Mouse (Mus musculus): ENCODE results near the gene Picalm. TPM values are rescaled to one million over a fixed set of nuclear protein-coding genes. Genes with fewer than 3 reads are reported as not detected.
"Not testable (repeated sequence)": the region's sequence is repeated elsewhere in the genome, so short reads cannot be mapped to it uniquely, and the experiment has no call there.

Gene Picalm
- total and polyA plus RNA-seq, 3 experiments = 62.8 to 377 (median 166) TPM

DNA sequence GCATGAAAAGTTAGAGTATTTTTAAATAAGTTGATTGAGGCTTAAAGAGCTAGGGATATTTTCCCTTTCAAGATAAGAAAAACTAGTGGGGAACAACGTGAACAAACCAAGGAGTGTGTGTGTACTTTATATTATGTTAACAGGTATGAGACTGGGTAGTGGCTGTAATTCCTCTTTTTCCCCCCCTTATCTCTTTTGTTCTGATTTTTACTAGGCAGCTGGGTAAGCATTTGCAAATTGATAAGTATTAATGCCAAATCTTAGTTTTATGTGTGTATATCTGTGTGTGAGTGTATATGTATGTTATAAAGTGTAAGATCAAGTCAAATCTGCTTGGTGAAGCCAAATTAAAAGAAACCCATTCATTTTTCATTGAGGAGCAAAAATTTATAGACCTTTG, 34.3 kb downstream of the Picalm start:
- H3K36me3 ChIP-seq (replicated peaks) = peaks cover 49% of the 10 kb centered on the region
- no peak for DNase-seq (ENCODE audit: low spot score)
- H3K4me1 ChIP-seq (ENCODE audit: insufficient read depth, low read depth, low read length) = peaks cover 26% of the 10 kb centered on the region
- no peak overlapping the region for H3K4me3 ChIP-seq (ENCODE audit: low read depth, low read length)
- no peak for ATAC-seq (ENCODE audit: extremely low read depth, insufficient number of reproducible peaks, low FRiP score, poor library complexity, severe bottlenecking)
- no peaks in the 10 kb centered on the region for H3K27me3 ChIP-seq (ENCODE audit: insufficient read depth, low read length)
- TF ChIP-seq GATA1 (IDR thresholded peaks at IDR 0.05; ENCODE audit: borderline replicate concordance, low read length) = no peak
- TF ChIP-seq CTCF (IDR thresholded peaks at IDR 0.05; ENCODE audit: low read depth, low read length) = no peak
- TF ChIP-seq GATA2 (IDR thresholded peaks at IDR 0.05; ENCODE audit: borderline replicate concordance, low read depth, low read length) = no peak
- no peak for TF ChIP-seq POLR2AphosphoS5 (IDR thresholded peaks at IDR 0.05; ENCODE audit: insufficient replicate concordance, low read depth, low read length)
- no peak for TF ChIP-seq TAL1 (conservative IDR thresholded peaks at IDR 0.05; ENCODE audit: low read depth, low read length)
- no peaks in the 10 kb centered on the region for H3K9me3 ChIP-seq (replicated peaks)

DNA sequence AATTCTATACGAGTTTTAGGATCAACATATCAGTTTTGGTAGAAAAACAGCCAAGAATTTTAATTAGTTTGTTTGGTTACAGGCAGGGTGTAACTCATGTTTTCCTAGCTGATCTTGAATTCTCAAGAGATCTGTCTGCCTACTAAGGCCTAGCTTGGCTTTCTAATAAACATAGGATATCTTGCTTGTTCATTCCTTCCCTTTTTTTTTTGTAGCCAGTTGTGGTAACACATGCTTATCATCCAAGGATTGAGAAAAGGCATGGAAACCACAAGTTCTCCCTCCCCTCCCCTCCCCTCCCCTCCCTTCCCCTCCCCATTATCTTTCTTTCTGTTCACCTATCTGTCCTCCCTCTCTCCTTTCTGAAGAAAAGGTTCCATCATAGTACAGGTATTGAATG, 36.0 kb downstream of the Picalm start:
- no peaks in the 10 kb centered on the region for H3K27me3 ChIP-seq (ENCODE audit: insufficient read depth, low read length)
- TF ChIP-seq TAL1 (conservative IDR thresholded peaks at IDR 0.05; ENCODE audit: low read depth, low read length) (peak; percentile 27; the same call in 1 of the 2 replicates), GATA2 (IDR thresholded peaks at IDR 0.05; ENCODE audit: borderline replicate concordance, low read depth, low read length) (no peak)
- H3K4me1 ChIP-seq (ENCODE audit: insufficient read depth, low read depth, low read length) = peaks cover 26% of the 10 kb centered on the region
- ATAC-seq (ENCODE audit: extremely low read depth, insufficient number of reproducible peaks, low FRiP score, poor library complexity, severe bottlenecking) (peak; percentile 75), DNase-seq (ENCODE audit: low spot score) (peak; percentile 2)
- no peaks in the 10 kb centered on the region for H3K9me3 ChIP-seq (replicated peaks)
- H3K36me3 ChIP-seq (replicated peaks) = peaks cover 43% of the 10 kb centered on the region
- H3K4me3 ChIP-seq (ENCODE audit: low read depth, low read length) = no peak overlapping the region

DNA sequence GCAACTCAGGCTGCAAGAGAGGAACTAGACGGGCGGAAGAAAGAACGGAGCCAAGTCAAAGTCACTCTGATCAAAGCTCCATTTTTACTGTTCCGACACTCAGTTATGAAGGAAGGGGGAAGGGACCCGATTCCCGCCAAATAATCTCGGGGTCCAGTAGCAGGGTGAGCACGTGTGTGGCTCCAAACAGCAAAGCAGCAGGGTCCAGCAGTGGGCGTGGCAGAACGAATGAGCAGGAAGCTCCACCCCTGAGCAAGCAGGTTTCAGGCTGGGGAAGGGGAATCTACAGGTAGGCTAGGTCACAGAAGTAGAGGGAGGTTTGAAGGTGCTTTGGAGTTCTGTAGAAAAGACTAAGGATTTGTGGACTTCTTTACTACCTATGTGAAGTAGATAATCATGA, 37.8 kb downstream of the Picalm start:
- not testable (repeated sequence) for DNase-seq (ENCODE audit: low spot score); H3K27me3 ChIP-seq (ENCODE audit: insufficient read depth, low read length); H3K9me3 ChIP-seq (replicated peaks); H3K4me3 ChIP-seq (ENCODE audit: low read depth, low read length); ATAC-seq (ENCODE audit: extremely low read depth, insufficient number of reproducible peaks, low FRiP score, poor library complexity, severe bottlenecking)
- peaks cover 33% of the 10 kb centered on the region for H3K36me3 ChIP-seq (replicated peaks)
- peaks cover 26% of the 10 kb centered on the region for H3K4me1 ChIP-seq (ENCODE audit: insufficient read depth, low read depth, low read length)

DNA sequence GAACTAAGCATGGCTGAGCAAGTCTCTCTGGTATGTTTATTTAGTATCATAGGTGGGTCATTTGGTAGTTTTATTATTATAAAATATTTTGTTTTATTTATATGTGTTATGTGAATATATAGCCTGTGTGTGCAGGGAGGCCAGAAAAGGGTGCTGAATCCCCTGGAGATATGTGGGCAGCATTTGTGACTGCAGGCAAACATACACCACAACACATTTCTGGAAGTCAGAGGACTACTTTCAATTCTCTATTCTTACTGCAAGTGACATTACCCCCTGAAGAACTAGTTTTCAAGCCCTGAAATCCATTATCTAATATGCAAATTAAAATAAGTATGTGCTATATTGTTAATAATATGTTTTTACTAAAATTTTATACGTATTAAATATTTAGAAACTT, 43.8 kb downstream of the Picalm start:
- no peak for TF ChIP-seq TAL1 (conservative IDR thresholded peaks at IDR 0.05; ENCODE audit: low read depth, low read length)
- no peak for TF ChIP-seq CTCF (IDR thresholded peaks at IDR 0.05; ENCODE audit: low read depth, low read length)
- TF ChIP-seq GATA2 (IDR thresholded peaks at IDR 0.05; ENCODE audit: borderline replicate concordance, low read depth, low read length) = no peak
- no peak for TF ChIP-seq POLR2AphosphoS5 (IDR thresholded peaks at IDR 0.05; ENCODE audit: insufficient replicate concordance, low read depth, low read length)
- Histone ChIP-seq H3K36me3 (replicated peaks) (peaks cover 46% of the 10 kb centered on the region), H3K4me1 (ENCODE audit: insufficient read depth, low read depth, low read length) (no peaks in the 10 kb centered on the region), H3K9me3 (replicated peaks) (no peaks in the 10 kb centered on the region), H3K4me3 (ENCODE audit: low read depth, low read length) (no peak overlapping the region), H3K27me3 (ENCODE audit: insufficient read depth, low read length) (no peaks in the 10 kb centered on the region)
- DNase-seq (ENCODE audit: low spot score) (no peak), ATAC-seq (ENCODE audit: extremely low read depth, insufficient number of reproducible peaks, low FRiP score, poor library complexity, severe bottlenecking) (no peak)

DNA sequence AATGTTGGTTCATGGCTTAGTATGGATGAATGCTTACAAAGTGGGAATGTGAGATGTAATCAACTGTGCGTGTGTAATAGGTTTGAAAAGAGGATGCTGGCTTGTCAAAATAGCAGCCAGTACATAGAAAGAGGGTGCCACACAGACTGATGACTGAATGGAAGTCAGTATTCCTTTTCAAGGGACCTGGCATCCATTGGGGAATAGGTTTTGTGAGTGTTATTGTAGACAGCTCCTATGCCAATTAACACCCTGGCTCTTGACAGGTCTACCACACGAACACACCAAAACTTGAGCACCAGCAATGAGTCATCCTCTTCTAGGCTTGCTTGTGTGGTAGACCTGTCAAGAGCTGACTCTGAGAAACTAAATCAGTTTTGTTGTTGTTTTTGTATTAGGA, 45.6 kb downstream of the Picalm start:
- no peaks in the 10 kb centered on the region for H3K27me3 ChIP-seq (ENCODE audit: insufficient read depth, low read length)
- H3K4me1 ChIP-seq (ENCODE audit: insufficient read depth, low read depth, low read length) = no peaks in the 10 kb centered on the region
- ATAC-seq (ENCODE audit: extremely low read depth, insufficient number of reproducible peaks, low FRiP score, poor library complexity, severe bottlenecking) (no peak), DNase-seq (ENCODE audit: low spot score) (no peak)
- no peaks in the 10 kb centered on the region for H3K9me3 ChIP-seq (replicated peaks)
- TF ChIP-seq POLR2AphosphoS5 (IDR thresholded peaks at IDR 0.05; ENCODE audit: insufficient replicate concordance, low read depth, low read length) (no peak), GATA2 (IDR thresholded peaks at IDR 0.05; ENCODE audit: borderline replicate concordance, low read depth, low read length) (no peak), GATA1 (IDR thresholded peaks at IDR 0.05; ENCODE audit: borderline replicate concordance, low read length) (no peak), CTCF (IDR thresholded peaks at IDR 0.05; ENCODE audit: low read depth, low read length) (no peak), TAL1 (conservative IDR thresholded peaks at IDR 0.05; ENCODE audit: low read depth, low read length) (no peak)
- H3K4me3 ChIP-seq (ENCODE audit: low read depth, low read length) = no peak overlapping the region
- peaks cover 56% of the 10 kb centered on the region for H3K36me3 ChIP-seq (replicated peaks)

DNA sequence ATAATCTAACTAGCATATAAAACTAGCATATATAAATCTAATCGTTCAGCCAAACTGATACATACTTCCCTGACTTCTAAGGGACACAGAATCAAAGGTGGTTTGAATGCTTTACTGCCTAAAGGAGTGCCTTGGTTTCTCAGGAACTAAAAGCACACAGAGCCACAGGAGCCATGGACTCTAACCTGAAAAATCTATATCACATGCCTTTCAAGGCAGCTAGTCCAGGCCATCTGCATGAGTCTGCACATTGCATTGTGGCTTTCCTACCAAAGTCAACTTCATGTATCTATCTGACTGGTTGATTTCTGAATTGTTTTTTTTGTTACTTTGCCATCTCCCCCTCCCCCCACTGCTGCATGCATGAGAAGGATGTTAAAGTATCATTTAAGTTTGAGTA, 50.6 kb downstream of the Picalm start:
- H3K4me1 ChIP-seq (ENCODE audit: insufficient read depth, low read depth, low read length) = no peaks in the 10 kb centered on the region
- H3K27me3 ChIP-seq (ENCODE audit: insufficient read depth, low read length) = no peaks in the 10 kb centered on the region
- no peak overlapping the region for H3K4me3 ChIP-seq (ENCODE audit: low read depth, low read length)
- ATAC-seq (ENCODE audit: extremely low read depth, insufficient number of reproducible peaks, low FRiP score, poor library complexity, severe bottlenecking) (no peak), DNase-seq (ENCODE audit: low spot score) (no peak)
- H3K9me3 ChIP-seq (replicated peaks) = no peaks in the 10 kb centered on the region
- TF ChIP-seq CTCF (IDR thresholded peaks at IDR 0.05; ENCODE audit: low read depth, low read length) (no peak), TAL1 (conservative IDR thresholded peaks at IDR 0.05; ENCODE audit: low read depth, low read length) (no peak), GATA2 (IDR thresholded peaks at IDR 0.05; ENCODE audit: borderline replicate concordance, low read depth, low read length) (no peak)
- peaks cover 52% of the 10 kb centered on the region for H3K36me3 ChIP-seq (replicated peaks)

GRCm38 (mm10) chr7:90200251-90200650, 70.2 kb downstream of the Picalm start:
- ATAC-seq (ENCODE audit: extremely low read depth, insufficient number of reproducible peaks, low FRiP score, poor library complexity, severe bottlenecking) (no peak), DNase-seq (ENCODE audit: low spot score) (no peak)
- TF ChIP-seq GATA2 (IDR thresholded peaks at IDR 0.05; ENCODE audit: borderline replicate concordance, low read depth, low read length) (no peak), CTCF (IDR thresholded peaks at IDR 0.05; ENCODE audit: low read depth, low read length) (no peak), TAL1 (conservative IDR thresholded peaks at IDR 0.05; ENCODE audit: low read depth, low read length) (no peak), POLR2AphosphoS5 (IDR thresholded peaks at IDR 0.05; ENCODE audit: insufficient replicate concordance, low read depth, low read length) (no peak), GATA1 (IDR thresholded peaks at IDR 0.05; ENCODE audit: borderline replicate concordance, low read length) (no peak)
- Histone ChIP-seq H3K36me3 (replicated peaks) (peaks cover 56% of the 10 kb centered on the region), H3K4me3 (ENCODE audit: low read depth, low read length) (no peak overlapping the region), H3K4me1 (ENCODE audit: insufficient read depth, low read depth, low read length) (peaks cover 3% of the 10 kb centered on the region; the same call in 1 of the 2 replicates), H3K9me3 (replicated peaks) (no peaks in the 10 kb centered on the region), H3K27me3 (ENCODE audit: insufficient read depth, low read length) (no peaks in the 10 kb centered on the region)

Data from G1E (cell line).